Mouse (Mus musculus) liver, adult 2 months (tissue): ENCODE measurements around the gene Plcd4. TPM values are rescaled to one million over a fixed set of nuclear protein-coding genes. Genes with fewer than 3 reads are reported as not detected.

Experiments
- DNase-seq: peaks from one replicate; pipeline ENCODE4 v3.0.0-alpha.2; 2011; ENCODE audit warnings: low read depth, low spot score; ENCODE audit errors: extremely low read depth
- H3K27ac ChIP-seq: fragments of 200-500 bp; replicated peaks from 2 replicates; pipeline ENCODE4 v1.5.1; 2012; ENCODE audit warnings: low read depth, mild to moderate bottlenecking, control low read depth, inconsistent platforms, low read length; ENCODE audit not compliant: insufficient read depth
- H3K27me3 ChIP-seq: fragments of 200-500 bp; 2 replicates; pipeline ENCODE4 v1.6.1; 2012; ENCODE audit warnings: mild to moderate bottlenecking, moderate library complexity, low read length, inconsistent platforms; ENCODE audit not compliant: control insufficient read depth, insufficient read depth
- H3K36me3 ChIP-seq: fragments of 200-500 bp; 2 replicates; pipeline ENCODE4 v1.6.1; 2012; ENCODE audit warnings: low read length, inconsistent platforms; ENCODE audit not compliant: control insufficient read depth, insufficient read depth
- H3K4me1 ChIP-seq: fragments of 200-500 bp; 2 replicates; pipeline ENCODE4 v1.6.1; 2011; ENCODE audit warnings: low read length; ENCODE audit not compliant: control insufficient read depth, insufficient read depth
- H3K4me3 ChIP-seq: fragments of 200-500 bp; 2 replicates; pipeline ENCODE4 v1.5.1; 2011; ENCODE audit warnings: low read depth, mild to moderate bottlenecking, control low read depth, low read length, moderate library complexity; ENCODE audit not compliant: insufficient read depth
- H3K79me2 ChIP-seq: fragments of 200-500 bp; 2 replicates; pipeline ENCODE4 v1.6.1; 2012; ENCODE audit warnings: inconsistent platforms, mild to moderate bottlenecking, low read length, moderate library complexity; ENCODE audit not compliant: control insufficient read depth, insufficient read depth
- H3K9ac ChIP-seq: fragments of 200-500 bp; 2 replicates; pipeline ENCODE4 v1.6.1; 2012; ENCODE audit warnings: low read depth, mild to moderate bottlenecking, control low read depth, inconsistent platforms, low read length
- CTCF ChIP-seq: fragments of 200-500 bp; IDR thresholded peaks from 2 replicates; pipeline ENCODE4 v1.5.1; 2011; ENCODE audit warnings: low read depth, low read length, control low read depth
- POLR2A ChIP-seq: fragments of 200-500 bp; IDR thresholded peaks from 2 replicates; pipeline ENCODE4 v1.6.1; 2011; ENCODE audit warnings: low read length, control low read depth; ENCODE audit not compliant: insufficient read depth; ENCODE audit errors: extremely low read depth
- WGBS: fragments of 180-500 bp; shearing (Covaris S2); methylation state at CpG from one replicate; pipeline ENCODE4 v1.1.7; 2018; 5-methylcytosine and 5-hydroxymethylcytosine counted together
- polyA plus RNA-seq: library from polyadenylated mRNA; depleted of rRNA; stranded (reverse); fragments of >200 nt; gene quantifications from 2 replicates; pipeline ENCODE4 v1.2.3, GENCODE M21; 2012
- total RNA-seq: library from RNA; depleted of rRNA; stranded (reverse); fragments of >200 nt; gene quantifications from 2 replicates; pipeline ENCODE4 v1.2.3, GENCODE M21; 2014

Gene Plcd4
- total and polyA plus RNA-seq, 2 experiments, result not detected

DNA sequence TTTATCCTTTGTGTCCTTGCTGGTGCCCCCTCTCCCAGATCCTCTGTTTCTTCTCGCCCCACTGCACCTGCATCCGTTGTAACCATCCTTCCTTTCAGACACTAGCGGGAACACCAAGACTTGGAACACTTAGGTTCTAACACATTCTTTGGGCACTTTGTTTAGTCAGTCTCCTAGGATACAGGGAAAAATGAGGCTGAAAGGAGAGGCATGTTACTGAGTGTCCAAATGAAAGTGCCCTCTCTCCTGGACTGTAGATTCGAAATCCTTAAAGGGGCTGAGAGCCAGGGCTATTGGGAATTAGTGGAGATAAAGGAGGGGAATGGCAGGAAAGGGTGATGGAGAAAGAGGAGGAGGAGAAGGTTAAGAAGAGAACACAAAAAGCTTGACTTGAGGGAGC lies 1.5 kb downstream of the Plcd4 start, which contains the start of gene Usp37:
Gene Usp37 (minus strand): TSS at position 101 of the 400 bp plus-strand sequence.
- Histone ChIP-seq H3K27ac (no peak within 1 kb of the TSS), H3K4me3 (no peak within 1 kb of the TSS), H3K9ac (no peak within 1 kb of the TSS), H3K4me1 (no peaks in the 10 kb centered on the region), H3K27me3 (no peaks in the 10 kb centered on the region), H3K79me2 (no peaks in the 10 kb centered on the region), H3K36me3 (no peaks in the 10 kb centered on the region)
- DNase-seq, result no peak
- 88% methylated on average over 4 of the region's 4 CpGs for WGBS
- TF ChIP-seq POLR2A (no peak), CTCF (no peak)

DNA sequence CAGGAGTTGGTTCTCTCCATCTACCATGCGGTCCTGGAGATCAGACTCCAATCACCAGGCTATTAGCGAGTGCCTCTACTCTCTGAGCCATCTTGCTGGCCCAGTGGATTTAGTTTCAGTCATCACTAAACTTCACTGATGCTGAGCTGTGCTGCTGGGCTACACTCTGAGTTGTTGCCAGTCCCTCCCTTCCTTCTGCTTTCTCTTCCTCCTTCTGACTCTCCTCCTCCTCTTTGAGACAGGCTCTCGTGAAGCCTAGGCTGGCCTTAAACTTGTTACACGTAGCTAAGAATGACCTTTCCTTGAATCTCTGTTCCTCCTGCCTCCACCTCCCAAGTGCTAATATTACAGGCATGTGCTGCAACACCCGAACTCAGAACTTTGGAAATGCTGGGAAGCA lies 16.4 kb downstream of the Plcd4 start:
- Histone ChIP-seq H3K27me3 (no peaks in the 10 kb centered on the region), H3K4me3 (no peak overlapping the region), H3K36me3 (no peaks in the 10 kb centered on the region), H3K27ac (no peak overlapping the region), H3K79me2 (no peaks in the 10 kb centered on the region), H3K9ac (no peak overlapping the region), H3K4me1 (no peaks in the 10 kb centered on the region)
- no peak for DNase-seq
- TF ChIP-seq CTCF, result no peak
- WGBS, result 84% methylated on average over 5 of the region's 5 CpGs

DNA sequence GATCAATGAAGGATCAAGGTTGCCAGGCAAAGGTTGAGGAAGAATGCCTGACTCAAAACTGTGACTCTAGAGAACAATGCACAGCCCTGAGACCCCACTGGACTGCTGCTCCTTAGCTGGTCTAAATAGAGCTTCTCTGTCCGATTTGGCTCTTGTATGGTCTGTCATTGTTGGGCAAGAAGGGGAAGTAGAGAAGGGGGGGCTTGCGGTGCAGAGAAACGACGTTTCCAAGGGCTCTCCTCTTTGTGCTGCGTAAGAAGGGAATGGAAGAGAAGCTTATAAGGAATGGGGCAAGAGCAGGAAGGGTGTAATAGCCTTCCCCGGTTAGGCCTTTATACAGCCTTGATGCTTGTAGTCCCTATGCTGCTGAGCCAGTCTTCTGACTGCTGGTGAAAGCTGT lies 23.1 kb downstream of the Plcd4 start:
- H3K79me2 ChIP-seq, result no peaks in the 10 kb centered on the region
- H3K36me3 ChIP-seq, result peaks cover 20% of the 10 kb centered on the region
- no peak for DNase-seq
- H3K4me1 ChIP-seq, result no peaks in the 10 kb centered on the region
- H3K27ac ChIP-seq, result no peak overlapping the region
- no peak overlapping the region for H3K9ac ChIP-seq
- H3K4me3 ChIP-seq, result no peak overlapping the region
- 95% methylated on average over 6 of the region's 6 CpGs for WGBS
- no peaks in the 10 kb centered on the region for H3K27me3 ChIP-seq
- TF ChIP-seq POLR2A, result no peak
- TF ChIP-seq CTCF, result no peak

DNA sequence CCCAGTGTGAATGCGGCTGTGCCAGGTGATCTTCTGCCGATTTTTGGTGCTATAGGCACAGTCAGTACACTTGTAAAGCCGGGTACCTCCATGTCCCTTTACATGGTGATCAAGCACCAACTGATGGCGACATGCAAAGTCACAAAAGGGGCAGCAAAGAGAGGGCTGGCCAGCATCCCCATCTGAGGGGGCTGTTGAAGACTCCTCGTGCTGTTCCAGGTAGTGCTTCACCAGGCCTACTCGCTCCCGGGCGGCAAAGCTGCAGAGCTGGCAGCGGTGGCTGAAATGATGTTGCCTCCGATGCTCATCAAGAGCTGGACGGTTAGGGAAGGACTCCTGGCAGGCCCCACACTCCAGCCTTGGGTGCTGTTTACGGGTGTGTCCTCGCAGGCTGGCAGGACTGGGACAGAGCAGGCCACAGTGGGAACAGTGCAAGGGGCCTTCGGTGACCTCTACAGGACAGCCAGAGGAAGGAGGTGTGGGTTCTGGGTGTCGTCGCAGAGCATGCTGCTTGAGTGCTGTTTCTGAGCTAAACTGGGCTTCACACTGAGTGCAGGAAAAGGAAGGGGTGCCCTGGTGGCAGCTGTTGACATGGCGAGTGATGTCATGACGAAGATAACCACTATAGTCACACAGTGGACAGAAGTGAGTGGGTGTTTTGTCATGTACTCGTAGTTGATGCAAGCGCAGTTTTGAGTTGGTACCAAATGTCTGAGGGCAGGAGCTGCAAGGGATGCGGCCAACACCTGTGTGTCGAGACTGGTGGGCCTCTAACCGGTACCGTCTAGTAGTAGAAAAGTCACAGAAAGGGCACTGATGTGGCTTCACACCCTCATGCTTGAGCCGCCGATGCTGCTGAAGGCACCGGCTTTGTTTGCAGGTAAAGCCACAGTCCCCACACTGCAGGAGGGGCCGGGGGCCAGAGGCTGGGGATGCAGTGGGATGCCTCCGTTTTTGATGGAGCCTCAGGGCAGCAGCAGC lies 27.3 kb downstream of the Plcd4 start:
- no peak for TF ChIP-seq POLR2A
- TF ChIP-seq CTCF, result 0 out of 2 replicates have a peak, but pooled peaks have one; percentile 7
- H3K36me3 ChIP-seq, result peaks cover 49% of the 10 kb centered on the region
- DNase-seq, result no peak
- H3K9ac ChIP-seq, result no peak overlapping the region
- no peaks in the 10 kb centered on the region for H3K4me1 ChIP-seq
- no peak overlapping the region for H3K27ac ChIP-seq
- 92% methylated on average over 29 of the region's 29 CpGs for WGBS
- H3K4me3 ChIP-seq, result no peak overlapping the region
- H3K79me2 ChIP-seq, result peaks cover 2% of the 10 kb centered on the region; the same call in 1 of the 2 replicates
- no peaks in the 10 kb centered on the region for H3K27me3 ChIP-seq

DNA sequence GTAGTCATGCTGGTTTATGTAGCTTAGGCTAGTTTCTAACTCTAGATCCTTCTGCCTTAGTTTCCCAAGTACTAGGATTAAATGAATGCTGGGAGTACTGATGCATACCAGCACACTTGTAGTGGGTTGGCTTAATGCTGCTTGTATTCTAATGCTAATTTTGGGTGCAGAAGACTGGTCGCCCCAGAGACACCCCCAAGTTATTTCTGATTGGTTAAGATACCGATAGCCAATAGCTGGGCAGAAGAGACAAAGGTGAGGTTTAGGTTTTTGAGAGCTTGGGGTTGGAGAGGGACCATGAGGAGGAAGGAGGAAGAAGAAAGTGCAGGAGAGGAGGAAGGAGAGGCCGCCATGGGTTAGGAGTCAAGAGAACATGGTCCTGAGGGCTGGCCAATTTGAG lies 39.9 kb downstream of the Plcd4 start:
- DNase-seq, result no peak
- Histone ChIP-seq H3K9ac (no peak overlapping the region), H3K79me2 (no peaks in the 10 kb centered on the region; the same call in 1 of the 2 replicates), H3K4me1 (no peaks in the 10 kb centered on the region), H3K27ac (no peak overlapping the region), H3K4me3 (no peak overlapping the region), H3K36me3 (peaks cover 24% of the 10 kb centered on the region), H3K27me3 (no peaks in the 10 kb centered on the region)
- TF ChIP-seq CTCF (no peak), POLR2A (no peak)
- 91% methylated on average over 3 of the region's 3 CpGs for WGBS
